Mouse (Mus musculus) limb, embryonic 10.5 days (tissue): ENCODE results near the gene BC030499. TPM values are rescaled to one million over a fixed set of nuclear protein-coding genes. Genes with fewer than 3 reads are reported as not detected.

Experiments
- DNase-seq: peaks from one replicate; pipeline ENCODE4 v3.0.0-alpha.2; 2017; ENCODE audit warnings: low spot score
- H3K27ac ChIP-seq: fragments of 300-500 bp; sonication (generic); 2 replicates; pipeline ENCODE4 v1.5.1; 2016; ENCODE audit warnings: mild to moderate bottlenecking
- H3K27me3 ChIP-seq: fragments of 300-500 bp; sonication (generic); 2 replicates; pipeline ENCODE4 v1.6.1; 2016; ENCODE audit warnings: low read depth, mild to moderate bottlenecking; ENCODE audit not compliant: poor library complexity, severe bottlenecking
- H3K36me3 ChIP-seq: fragments of 300-500 bp; sonication (generic); 2 replicates; pipeline ENCODE4 v1.6.1; 2016; ENCODE audit warnings: mild to moderate bottlenecking, moderate library complexity
- H3K4me1 ChIP-seq: fragments of 300-500 bp; sonication (generic); 2 replicates; pipeline ENCODE4 v1.6.1; 2016
- H3K4me3 ChIP-seq: fragments of 300-500 bp; sonication (generic); 2 replicates; pipeline ENCODE4 v1.5.1; 2016; ENCODE audit warnings: mild to moderate bottlenecking, moderate library complexity
- H3K9me3 ChIP-seq: fragments of 300-500 bp; sonication (generic); replicated peaks from 2 replicates; pipeline ENCODE4 v1.6.1; 2016; ENCODE audit warnings: mild to moderate bottlenecking
- WGBS: fragments of 180-500 bp; shearing (Covaris S2); methylation state at CpG from one replicate; pipeline ENCODE4 v1.1.7; 2016; 5-methylcytosine and 5-hydroxymethylcytosine counted together
- polyA plus RNA-seq: library from polyadenylated mRNA; unstranded; fragments of >200 nt; fragmentation: Nextera tagmentation; extraction: Ambion mirVana; gene quantifications from 2 replicates; pipeline ENCODE4 v1.2.1, GENCODE M21; 2016

Gene BC030499
- polyA plus RNA-seq, 1 experiment from 2014 or later = 0.31 TPM

DNA sequence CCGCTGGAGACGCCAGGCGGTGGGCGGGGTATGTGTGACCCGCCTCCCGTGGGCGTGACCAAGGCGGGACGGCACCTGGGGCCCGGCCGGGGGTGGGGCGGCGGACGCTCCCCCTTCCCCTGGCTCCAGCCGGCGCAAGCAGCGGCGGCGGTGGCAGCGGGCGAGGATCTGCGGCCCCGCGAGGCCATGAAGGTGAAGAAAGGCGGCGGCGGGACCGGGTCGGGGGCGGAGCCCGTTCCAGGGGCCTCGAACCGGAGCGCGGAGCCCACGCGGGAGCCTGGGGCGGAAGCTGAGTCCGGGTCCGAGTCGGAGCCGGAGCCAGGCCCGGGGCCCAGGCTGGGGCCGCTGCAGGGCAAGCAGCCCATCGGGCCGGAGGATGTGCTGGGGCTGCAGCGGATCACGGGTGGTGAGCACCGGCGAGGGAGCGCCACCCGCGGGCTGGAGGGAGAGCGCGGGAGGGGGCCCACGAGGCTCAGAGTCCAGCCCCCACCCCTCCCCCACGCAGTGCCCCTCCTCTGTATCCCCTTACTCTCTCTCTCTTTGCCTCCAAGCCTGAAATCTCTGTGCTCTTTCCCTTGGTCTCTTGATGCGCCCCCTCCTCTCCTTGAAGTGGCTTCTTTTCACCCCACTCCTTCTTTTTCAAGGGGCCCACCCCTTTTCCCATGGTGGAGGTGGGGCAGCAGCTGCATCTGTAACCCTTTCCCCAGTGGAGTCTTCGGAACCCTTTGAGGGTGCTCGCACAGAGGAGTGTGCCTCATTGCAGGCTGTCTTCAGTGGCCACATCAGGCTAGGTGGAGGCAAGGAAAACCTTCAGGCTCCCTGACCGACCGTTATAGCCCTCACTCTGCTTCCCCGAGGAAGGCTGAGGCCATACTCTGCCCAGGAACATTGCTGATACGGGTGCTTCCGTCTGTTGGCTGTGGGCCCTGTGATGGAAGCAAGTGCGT lies 53.0 kb downstream of the BC030499 start, which contains the start of gene Unc119:
Gene Unc119 (plus strand): TSS at position 102 of the 947 bp plus-strand sequence.
- Histone ChIP-seq H3K27ac (peak within 1 kb of the TSS; percentile 98), H3K4me1 (peaks cover 45% of the 10 kb centered on the region), H3K4me3 (peak within 1 kb of the TSS; percentile 96), H3K9me3 (no peaks in the 10 kb centered on the region), H3K36me3 (peaks cover 59% of the 10 kb centered on the region), H3K27me3 (no peaks in the 10 kb centered on the region)
- 2% methylated on average over 64 of the region's 66 CpGs for WGBS
- DNase-seq = peak; percentile 89

- Histone ChIP-seq H3K36me3 (peaks cover 59% of the 10 kb centered on the region), H3K4me3 (peak overlapping the region; percentile 96), H3K27ac (peak overlapping the region; percentile 98), H3K27me3 (no peaks in the 10 kb centered on the region), H3K9me3 (no peaks in the 10 kb centered on the region), H3K4me1 (peaks cover 45% of the 10 kb centered on the region)
- DNase-seq = no peak
- WGBS = 85% methylated on average over 6 of the region's 6 CpGs
Observed at GRCm38 (mm10) chr11:78344328-78344889, 53.8 kb downstream of the BC030499 start.

- H3K4me1 ChIP-seq = peaks cover 47% of the 10 kb centered on the region
- no peaks in the 10 kb centered on the region for H3K27me3 ChIP-seq
- WGBS = 70% methylated on average over 8 of the region's 8 CpGs
- no peaks in the 10 kb centered on the region for H3K9me3 ChIP-seq
- peak overlapping the region; percentile 37; the same call in 1 of the 2 replicates for H3K27ac ChIP-seq
- H3K36me3 ChIP-seq = peaks cover 59% of the 10 kb centered on the region
- peak overlapping the region; percentile 24; the same call in 1 of the 2 replicates for H3K4me3 ChIP-seq
- no peak for DNase-seq
Observed at GRCm38 (mm10) chr11:78344890-78345715, 54.5 kb downstream of the BC030499 start.

GRCm38 (mm10) chr11:78345801-78346200 lies 55.2 kb downstream of the BC030499 start:
- Histone ChIP-seq H3K27me3 (no peaks in the 10 kb centered on the region), H3K36me3 (peaks cover 54% of the 10 kb centered on the region), H3K4me1 (peaks cover 47% of the 10 kb centered on the region), H3K27ac (peak overlapping the region; percentile 37; the same call in 1 of the 2 replicates), H3K9me3 (no peaks in the 10 kb centered on the region), H3K4me3 (no peak overlapping the region)
- 85% methylated on average over 7 of the region's 7 CpGs for WGBS
- no peak for DNase-seq

Other genes starting within 250 kb of the BC030499 start
- 43.4 and 45.4 TPM in 2 replicates for gene Eral1, start 210.5 kb upstream of the BC030499 start, polyA plus RNA-seq
- 22.7 and 24.2 TPM in 2 replicates for gene Fam222b, start 196.2 kb upstream of the BC030499 start, polyA plus RNA-seq
- gene Traf4, start 125.3 kb upstream of the BC030499 start, polyA plus RNA-seq = 178 and 181 TPM in 2 replicates
- 17.3 and 19.9 TPM in 2 replicates for gene Nek8, start 114.2 kb upstream of the BC030499 start, polyA plus RNA-seq
- 10.0 and 13.1 TPM in 2 replicates for gene Tlcd1, start 114.1 kb upstream of the BC030499 start, polyA plus RNA-seq
- 1,157 and 1,293 TPM in 2 replicates for gene Rpl23a, start 107.3 kb upstream of the BC030499 start, polyA plus RNA-seq
- gene Rab34, start 102.4 kb upstream of the BC030499 start, polyA plus RNA-seq = 139 and 141 TPM in 2 replicates
- 0.88 and 1.6 TPM in 2 replicates for gene Proca1, start 97.4 kb upstream of the BC030499 start, polyA plus RNA-seq
- gene Sdf2, start 45.1 kb upstream of the BC030499 start, polyA plus RNA-seq = 40.9 and 43.8 TPM in 2 replicates
- 38.2 and 41.6 TPM in 2 replicates for gene Supt6, start 44.9 kb upstream of the BC030499 start, polyA plus RNA-seq
- 63.6 and 68.9 TPM in 2 replicates for gene 2610507B11Rik, start 29.1 kb upstream of the BC030499 start, polyA plus RNA-seq
- 72.8 and 84.8 TPM in 2 replicates for gene Spag5, start 10.7 kb downstream of the BC030499 start, polyA plus RNA-seq
- 2.0 and 4.3 TPM in 2 replicates for gene Aldoc, start 32.1 kb downstream of the BC030499 start, polyA plus RNA-seq
- 80.3 and 83.6 TPM in 2 replicates for gene Pigs, start 37.6 kb downstream of the BC030499 start, polyA plus RNA-seq
- 77.9 and 83.0 TPM in 2 replicates for gene Unc119, start 52.6 kb downstream of the BC030499 start, polyA plus RNA-seq
- 0.06 TPM in 1 of 2 replicates, not detected in the other for gene Foxn1, start 95.7 kb downstream of the BC030499 start, polyA plus RNA-seq
- not detected in 2 replicates for gene Slc13a2, start 131.4 kb downstream of the BC030499 start, polyA plus RNA-seq
- gene Slc46a1, start 174.9 kb downstream of the BC030499 start, polyA plus RNA-seq = 15.0 and 18.1 TPM in 2 replicates
- 2.3 and 2.5 TPM in 2 replicates for gene Sarm1, start 206.9 kb downstream of the BC030499 start, polyA plus RNA-seq
- gene Vtn, start 208.2 kb downstream of the BC030499 start, polyA plus RNA-seq = 0.11 TPM in 1 of 2 replicates, not detected in the other
- gene Sebox, start 212.6 kb downstream of the BC030499 start, polyA plus RNA-seq = not detected in 2 replicates
- gene Tmem199, start 221.3 kb downstream of the BC030499 start, polyA plus RNA-seq = 73.7 and 85.5 TPM in 2 replicates
- 179 TPM in 2 replicates for gene Poldip2, start 221.4 kb downstream of the BC030499 start, polyA plus RNA-seq
- 92.4 and 94.1 TPM in 2 replicates for gene Tnfaip1, start 245.5 kb downstream of the BC030499 start, polyA plus RNA-seq
- 85.7 and 97.9 TPM in 2 replicates for gene Ift20, start 245.5 kb downstream of the BC030499 start, polyA plus RNA-seq